Mouse (Mus musculus) kidney, postnatal 0 days (tissue): ENCODE data around the gene Prrc2b. TPM values are rescaled to one million over a fixed set of nuclear protein-coding genes. Genes with fewer than 3 reads are reported as not detected.

Source experiments
- ATAC-seq: fragments of 200-750 bp; cut with Nextera tagmentation; replicated peaks from 2 replicates; pipeline ENCODE4 v1.8.0; 2017; ENCODE audit warnings: low read depth, moderate number of reproducible peaks, moderate TSS enrichment, moderate library complexity; ENCODE audit not compliant: low FRiP score
- DNase-seq: peaks from one replicate; pipeline ENCODE4 v3.0.0-alpha.2; 2016; ENCODE audit warnings: low spot score
- H3K27ac ChIP-seq: fragments of 300-500 bp; sonication (generic); 2 replicates; pipeline ENCODE4 v1.5.1; 2014; ENCODE audit warnings: mild to moderate bottlenecking
- H3K27me3 ChIP-seq: fragments of 300-500 bp; sonication (generic); 2 replicates; pipeline ENCODE4 v1.6.1; 2014; ENCODE audit warnings: low read length, mixed read lengths; ENCODE audit not compliant: insufficient read depth
- H3K36me3 ChIP-seq: fragments of 300-500 bp; sonication (generic); 2 replicates; pipeline ENCODE4 v1.6.1; 2014; ENCODE audit warnings: low read length, mixed read lengths; ENCODE audit not compliant: insufficient read depth
- H3K4me1 ChIP-seq: fragments of 300-500 bp; sonication (generic); replicated peaks from 2 replicates; pipeline ENCODE4 v1.6.1; 2014; ENCODE audit warnings: antibody characterized with exemption, low read length, mixed read lengths; ENCODE audit not compliant: insufficient read depth
- H3K4me2 ChIP-seq: fragments of 300-500 bp; sonication (generic); 2 replicates; pipeline ENCODE4 v1.6.1; 2014; ENCODE audit warnings: mild to moderate bottlenecking, low read length, moderate library complexity, mixed read lengths
- H3K4me3 ChIP-seq: fragments of 300-500 bp; sonication (generic); replicated peaks from 2 replicates; pipeline ENCODE4 v1.5.1; 2014; ENCODE audit warnings: low read depth, low read length
- H3K9ac ChIP-seq: fragments of 300-500 bp; sonication (generic); 2 replicates; pipeline ENCODE4 v1.6.1; 2014; ENCODE audit warnings: low read depth, low read length
- H3K9me3 ChIP-seq: fragments of 300-500 bp; sonication (generic); replicated peaks from 2 replicates; pipeline ENCODE4 v1.6.1; 2016; ENCODE audit warnings: low read length, inconsistent platforms, mixed read lengths
- CTCF ChIP-seq: IDR thresholded peaks from 2 replicates; pipeline ENCODE4 v1.5.1; 2016; ENCODE audit warnings: antibody characterized with exemption, low read depth, mild to moderate bottlenecking, moderate library complexity
- WGBS: fragments of 180-500 bp; shearing (Covaris S2); extraction: QIAGEN DNeasy Blood & Tissue Kit; methylation state at CpG from one replicate; pipeline ENCODE4 v1.1.7; 2014; 5-methylcytosine and 5-hydroxymethylcytosine counted together
- polyA plus RNA-seq: library from polyadenylated mRNA; unstranded; fragments of >200 nt; fragmentation: Nextera tagmentation; extraction: Ambion mirVana; gene quantifications from 2 replicates; pipeline ENCODE4 v1.2.1, GENCODE M21; 2015

The Prrc2b gene
- polyA plus RNA-seq, 1 experiment from 2014 or later: 31.4 TPM

DNA sequence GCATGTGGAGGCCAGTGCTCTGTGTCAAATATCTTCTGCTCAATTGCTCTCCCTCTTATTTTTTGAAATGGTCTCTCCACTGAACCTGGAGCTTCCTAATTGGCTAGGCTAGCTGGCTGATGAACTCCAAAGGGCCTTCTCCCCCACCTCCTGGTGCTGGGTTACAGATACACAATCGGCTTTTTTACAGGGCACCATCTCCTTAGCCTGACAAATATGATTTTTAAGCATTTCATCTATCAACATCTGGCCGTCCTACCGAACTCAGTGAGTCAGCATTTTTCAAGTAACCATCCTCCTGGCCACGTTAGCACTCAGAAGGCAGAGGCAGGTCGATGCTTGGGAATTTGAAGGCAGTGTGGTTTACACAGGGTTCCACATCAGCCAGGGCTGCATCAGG is 6.2 kb upstream of the Prrc2b start:
- no peak overlapping the region for H3K27ac ChIP-seq
- no peak overlapping the region for H3K9ac ChIP-seq
- WGBS: 82% methylated on average over 5 of the region's 5 CpGs
- no peak for TF ChIP-seq CTCF
- H3K9me3 ChIP-seq: no peaks in the 10 kb centered on the region
- H3K4me2 ChIP-seq: no peak overlapping the region
- no peak overlapping the region for H3K4me3 ChIP-seq
- no peak for ATAC-seq
- H3K27me3 ChIP-seq: no peaks in the 10 kb centered on the region
- H3K36me3 ChIP-seq: no peaks in the 10 kb centered on the region
- DNase-seq: no peak
- no peaks in the 10 kb centered on the region for H3K4me1 ChIP-seq

DNA sequence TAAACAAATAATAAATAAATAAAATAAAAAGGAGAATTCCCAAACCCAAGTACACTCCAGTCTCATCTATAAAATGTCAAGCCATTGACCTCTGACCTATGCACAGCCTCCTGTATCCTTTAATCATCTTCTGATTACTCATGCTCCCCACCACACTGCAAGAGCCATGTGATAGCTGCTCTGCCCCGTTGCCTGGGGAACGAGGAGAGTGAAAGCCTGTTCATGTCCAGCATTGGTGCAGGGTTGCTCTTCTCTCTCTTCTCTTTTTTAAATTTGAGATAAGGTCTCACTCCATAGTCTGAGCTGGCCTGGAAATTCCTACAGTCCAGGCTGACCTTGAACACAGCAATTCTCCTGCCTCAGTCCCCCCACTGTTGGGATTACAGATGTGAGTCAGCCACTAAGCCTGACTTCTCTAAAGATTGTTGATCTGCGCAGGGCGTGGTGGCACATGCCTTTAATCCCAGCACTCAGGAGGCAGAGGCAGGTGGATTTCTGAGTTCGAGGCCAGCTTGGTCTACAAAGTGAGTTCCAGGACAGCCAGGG is 4.2 kb upstream of the Prrc2b start:
- Histone ChIP-seq H3K36me3 (no peaks in the 10 kb centered on the region), H3K9ac (no peak overlapping the region), H3K9me3 (no peaks in the 10 kb centered on the region), H3K27ac (no peak overlapping the region), H3K4me3 (no peak overlapping the region), H3K4me2 (no peak overlapping the region), H3K27me3 (no peaks in the 10 kb centered on the region), H3K4me1 (no peaks in the 10 kb centered on the region)
- TF ChIP-seq CTCF: no peak
- DNase-seq (no peak), ATAC-seq (no peak)
- 76% methylated on average over 5 of the region's 5 CpGs for WGBS

DNA sequence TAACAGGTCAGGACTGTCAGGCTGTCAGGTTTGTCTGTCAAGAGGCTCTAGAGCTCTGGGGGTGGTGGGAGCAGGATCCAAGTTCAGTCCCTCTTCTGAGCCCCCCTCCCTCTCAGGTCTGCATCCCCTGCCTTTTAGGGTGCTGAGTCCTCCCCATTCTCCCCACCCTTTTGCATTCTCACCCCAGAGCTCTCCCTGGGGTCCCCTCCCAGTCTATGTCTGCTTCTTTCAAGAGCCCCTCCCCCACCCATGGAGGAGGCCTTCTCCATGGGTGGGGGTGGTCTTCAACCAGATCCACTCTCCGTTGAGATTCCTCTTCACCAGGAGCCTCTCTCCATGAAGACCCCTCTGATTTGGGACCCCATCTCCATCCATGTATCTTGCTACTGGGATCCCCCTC is 747 bp upstream of the Prrc2b start:
- Histone ChIP-seq H3K27me3 (no peaks in the 10 kb centered on the region), H3K9me3 (no peaks in the 10 kb centered on the region), H3K27ac (peak overlapping the region; percentile 99; the same call in 1 of the 2 replicates), H3K9ac (no peak overlapping the region; the same call in 1 of the 2 replicates), H3K4me1 (peaks cover 29% of the 10 kb centered on the region), H3K4me3 (0 out of 2 replicates have a peak overlapping the region, but pooled peaks have one; percentile 81), H3K4me2 (peak overlapping the region; percentile 68), H3K36me3 (no peaks in the 10 kb centered on the region)
- no peak for TF ChIP-seq CTCF
- 27% methylated on average over 1 of the region's 1 CpGs for WGBS
- DNase-seq (no peak), ATAC-seq (no peak)

- H3K27me3 ChIP-seq: no peaks in the 10 kb centered on the region
- ATAC-seq (peak; percentile 63), DNase-seq (no peak)
- peak overlapping the region; percentile 81 for H3K4me3 ChIP-seq
- H3K4me1 ChIP-seq: peaks cover 33% of the 10 kb centered on the region
- H3K9ac ChIP-seq: peak overlapping the region; percentile 98
- no peaks in the 10 kb centered on the region for H3K9me3 ChIP-seq
- H3K27ac ChIP-seq: peak overlapping the region; percentile 99
- TF ChIP-seq CTCF: no peak
- H3K36me3 ChIP-seq: no peaks in the 10 kb centered on the region
- 9% methylated on average over 7 of the region's 7 CpGs for WGBS
- peak overlapping the region; percentile 68 for H3K4me2 ChIP-seq
These were observed 339 bp upstream of the Prrc2b start for GRCm38 (mm10) chr2:32150562-32150923.

- ATAC-seq: no peak
These were observed 931 bp downstream of the Prrc2b start for GRCm38 (mm10) chr2:32151660-32152366.

DNA sequence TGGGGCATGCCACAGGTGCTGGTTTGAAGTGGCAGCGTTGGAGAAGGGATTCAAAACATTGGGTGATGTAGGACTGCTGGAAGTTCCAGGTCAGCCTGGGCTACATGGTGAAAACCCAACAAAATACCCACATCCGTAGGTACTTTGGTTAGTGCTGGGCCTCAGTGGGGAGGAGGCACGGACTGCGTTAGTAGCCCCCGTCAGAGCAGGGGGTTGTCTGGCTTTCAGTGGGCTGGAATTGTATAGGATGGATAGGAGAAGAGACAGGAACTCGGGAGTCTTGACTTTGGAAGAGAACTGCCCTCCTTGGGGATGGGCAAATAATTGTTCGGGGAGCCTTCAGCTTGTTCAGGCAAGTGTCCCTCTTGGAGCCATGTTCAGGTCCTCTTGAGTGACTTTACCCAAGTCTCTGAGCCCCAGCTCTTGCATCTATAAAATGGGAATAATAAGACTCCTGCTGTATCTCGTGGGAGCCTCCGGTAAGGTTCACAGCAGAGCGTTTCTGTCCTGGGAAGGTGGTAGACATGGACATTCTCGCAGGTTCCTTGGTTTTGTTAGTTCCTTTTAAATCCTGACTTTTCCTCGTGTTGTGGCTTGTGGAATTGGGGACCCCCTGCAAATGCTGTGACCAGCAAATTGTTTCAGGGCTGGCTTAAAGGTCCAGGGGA is 1.6 kb downstream of the Prrc2b start:
- H3K9me3 ChIP-seq: no peaks in the 10 kb centered on the region
- peak overlapping the region; percentile 81 for H3K4me3 ChIP-seq
- H3K4me1 ChIP-seq: peaks cover 49% of the 10 kb centered on the region
- peak overlapping the region; percentile 98 for H3K9ac ChIP-seq
- TF ChIP-seq CTCF: no peak
- WGBS: 8% methylated on average over 12 of the region's 12 CpGs
- peak overlapping the region; percentile 68 for H3K4me2 ChIP-seq
- no peak for DNase-seq
- no peaks in the 10 kb centered on the region for H3K27me3 ChIP-seq
- peak overlapping the region; percentile 99 for H3K27ac ChIP-seq
- no peaks in the 10 kb centered on the region for H3K36me3 ChIP-seq
- ATAC-seq: no peak

More at GRCm38 (mm10) chr2:32151660-32152366, 931 bp downstream of the Prrc2b start:
- peaks cover 44% of the 10 kb centered on the region for H3K4me1 ChIP-seq
- DNase-seq: peak; percentile 83
- H3K27ac ChIP-seq: peak overlapping the region; percentile 99
- no peaks in the 10 kb centered on the region for H3K36me3 ChIP-seq
- peak overlapping the region; percentile 68 for H3K4me2 ChIP-seq
- no peak for TF ChIP-seq CTCF
- H3K9ac ChIP-seq: peak overlapping the region; percentile 98
- no peaks in the 10 kb centered on the region for H3K27me3 ChIP-seq
- 1% methylated on average over 22 of the region's 22 CpGs for WGBS
- peak overlapping the region; percentile 81 for H3K4me3 ChIP-seq
- H3K9me3 ChIP-seq: no peaks in the 10 kb centered on the region
